Mouse (Mus musculus): ENCODE results near the gene Glyctk. TPM values are rescaled to one million over a fixed set of nuclear protein-coding genes. Genes with fewer than 3 reads are reported as not detected.

Glyctk gene
- polyA plus RNA-seq, 1 experiment from 2014 or later, result 3.1 TPM

DNA sequence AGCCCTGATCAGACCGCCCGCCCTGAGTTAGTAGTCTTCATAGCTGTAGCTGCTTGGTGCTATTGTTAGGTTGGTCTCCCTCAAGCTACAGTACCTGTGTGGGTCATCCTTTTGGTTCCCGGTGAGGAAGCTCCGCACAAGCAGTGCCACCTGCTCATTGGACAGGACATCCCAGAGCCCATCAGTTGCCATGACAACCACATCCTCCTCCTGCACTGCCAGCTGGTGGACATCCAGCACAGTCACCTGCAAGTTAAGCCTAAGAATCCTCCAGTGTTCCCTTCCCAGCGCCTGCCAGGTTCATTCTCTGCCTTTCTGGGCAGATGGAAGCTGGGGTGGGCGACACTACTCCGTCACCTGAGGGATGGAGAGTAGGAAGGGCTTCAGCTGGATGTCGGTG lies 37.8 kb upstream of the Glyctk start:
- ATAC-seq (ENCODE audit: insufficient read depth, low FRiP score, low read depth), result no peak
- H3K9ac ChIP-seq, result no peak overlapping the region
- H3K4me3 ChIP-seq (replicated peaks), result no peak overlapping the region
- no peaks in the 10 kb centered on the region for H3K27me3 ChIP-seq (replicated peaks)
- peaks cover 24% of the 10 kb centered on the region for H3K36me3 ChIP-seq
- peaks cover 19% of the 10 kb centered on the region for H3K4me1 ChIP-seq
- no peaks in the 10 kb centered on the region for H3K9me3 ChIP-seq
- 81% methylated on average over 8 of the region's 8 CpGs for WGBS
- no peak overlapping the region for H3K4me2 ChIP-seq
- no peak overlapping the region for H3K27ac ChIP-seq

DNA sequence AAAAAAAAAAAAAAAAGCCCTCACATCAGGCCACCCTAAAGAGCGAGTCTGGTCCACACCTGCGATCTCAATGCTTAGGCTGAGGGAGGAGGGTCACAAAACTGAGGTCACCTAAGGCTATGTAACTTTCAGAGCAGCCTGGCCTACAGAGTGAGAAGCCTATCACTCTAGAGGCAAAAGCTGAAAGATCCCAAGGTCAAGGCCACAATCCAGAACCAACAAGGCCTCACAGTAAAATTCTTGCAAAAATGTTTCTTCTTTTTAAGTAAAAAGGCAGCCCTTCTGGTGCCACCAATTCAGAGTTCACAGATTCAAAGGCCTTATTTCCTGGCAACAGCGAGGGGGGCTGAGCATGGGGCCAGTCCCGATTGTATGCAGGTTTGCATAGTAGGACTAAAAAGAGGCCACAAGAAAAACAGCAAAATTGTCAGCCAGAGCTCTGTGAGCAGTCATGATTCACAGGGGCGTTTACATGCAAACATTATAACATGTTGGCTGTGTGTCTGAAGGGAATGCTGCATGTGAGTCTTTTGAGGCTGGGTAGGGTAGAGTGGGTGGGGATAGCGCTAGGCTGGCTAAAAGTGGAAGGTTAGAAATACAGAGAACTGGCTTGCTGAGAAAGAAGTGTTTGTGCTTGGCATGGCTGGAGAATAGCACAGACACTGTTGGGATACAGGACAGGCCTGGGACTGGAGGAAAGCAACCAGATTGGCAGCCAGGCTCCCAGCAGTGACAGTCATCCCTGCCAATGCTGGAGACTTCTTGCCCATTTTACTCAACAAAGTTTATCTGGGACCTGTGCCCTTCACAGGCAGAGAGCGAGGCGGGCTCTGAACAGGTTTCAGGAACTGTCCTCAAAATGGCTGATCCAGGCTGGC lies 36.2 kb upstream of the Glyctk start:
- H3K4me2 ChIP-seq, result no peak overlapping the region
- H3K4me3 ChIP-seq (replicated peaks), result no peak overlapping the region
- 86% methylated on average over 8 of the region's 8 CpGs for WGBS
- H3K9me3 ChIP-seq, result no peaks in the 10 kb centered on the region
- H3K27me3 ChIP-seq (replicated peaks), result no peaks in the 10 kb centered on the region
- H3K27ac ChIP-seq, result no peak overlapping the region
- H3K9ac ChIP-seq, result no peak overlapping the region
- peaks cover 35% of the 10 kb centered on the region for H3K36me3 ChIP-seq
- H3K4me1 ChIP-seq, result peaks cover 12% of the 10 kb centered on the region; the same call in 1 of the 2 replicates
- no peak for ATAC-seq (ENCODE audit: insufficient read depth, low FRiP score, low read depth)

DNA sequence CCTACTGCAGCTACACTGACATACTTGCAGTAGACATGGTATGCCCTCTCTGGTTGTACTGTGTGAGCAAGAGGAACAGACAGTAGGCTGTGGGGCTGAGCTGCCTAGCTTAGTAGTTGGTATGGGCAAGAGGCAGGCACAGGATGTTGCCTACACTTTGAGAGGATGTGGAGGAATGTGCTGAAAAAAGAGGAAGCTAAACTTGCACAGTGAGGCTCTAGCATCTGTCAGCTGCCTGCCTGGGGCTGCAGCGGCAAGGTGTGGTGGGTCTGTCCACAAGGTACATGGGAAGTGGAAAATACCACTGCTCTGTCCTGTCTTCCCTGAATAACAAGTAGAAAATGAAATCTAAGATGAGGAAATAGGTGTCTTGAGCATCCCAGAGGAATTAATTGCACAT lies 35.1 kb upstream of the Glyctk start:
- H3K4me1 ChIP-seq, result peaks cover 5% of the 10 kb centered on the region; the same call in 1 of the 2 replicates
- peaks cover 46% of the 10 kb centered on the region for H3K36me3 ChIP-seq
- no peak overlapping the region for H3K4me2 ChIP-seq
- no peak for ATAC-seq (ENCODE audit: insufficient read depth, low FRiP score, low read depth)
- no peak overlapping the region for H3K9ac ChIP-seq
- no peak overlapping the region for H3K27ac ChIP-seq
- WGBS, result 91% methylated on average over 1 of the region's 1 CpGs
- no peak overlapping the region for H3K4me3 ChIP-seq (replicated peaks)
- H3K9me3 ChIP-seq, result no peaks in the 10 kb centered on the region
- no peaks in the 10 kb centered on the region for H3K27me3 ChIP-seq (replicated peaks)

DNA sequence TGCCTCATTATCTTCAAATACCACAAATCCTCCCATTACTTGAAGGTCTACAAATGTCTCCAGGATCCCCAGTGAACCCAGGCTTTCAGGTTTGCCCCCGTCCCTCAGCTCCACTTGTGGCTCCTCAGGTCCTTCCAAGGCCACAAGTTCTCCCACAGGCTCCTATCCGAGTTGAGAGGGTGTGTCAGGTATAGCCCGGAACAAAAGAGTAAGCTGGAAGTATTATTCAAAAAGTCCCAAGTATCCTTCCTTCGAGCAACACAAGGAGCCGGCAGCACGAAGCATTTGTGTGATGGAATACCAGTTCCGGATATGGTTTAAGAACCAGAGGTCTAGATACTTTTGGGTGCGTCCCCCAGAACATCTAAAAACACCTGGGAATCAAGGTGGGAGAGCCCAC lies 34.1 kb upstream of the Glyctk start:
- Histone ChIP-seq H3K4me1 (no peaks in the 10 kb centered on the region), H3K27me3 (replicated peaks) (no peaks in the 10 kb centered on the region), H3K4me3 (replicated peaks) (no peak overlapping the region), H3K36me3 (peaks cover 53% of the 10 kb centered on the region), H3K4me2 (no peak overlapping the region), H3K27ac (no peak overlapping the region), H3K9me3 (no peaks in the 10 kb centered on the region), H3K9ac (no peak overlapping the region)
- 90% methylated on average over 8 of the region's 8 CpGs for WGBS
- no peak for ATAC-seq (ENCODE audit: insufficient read depth, low FRiP score, low read depth)

DNA sequence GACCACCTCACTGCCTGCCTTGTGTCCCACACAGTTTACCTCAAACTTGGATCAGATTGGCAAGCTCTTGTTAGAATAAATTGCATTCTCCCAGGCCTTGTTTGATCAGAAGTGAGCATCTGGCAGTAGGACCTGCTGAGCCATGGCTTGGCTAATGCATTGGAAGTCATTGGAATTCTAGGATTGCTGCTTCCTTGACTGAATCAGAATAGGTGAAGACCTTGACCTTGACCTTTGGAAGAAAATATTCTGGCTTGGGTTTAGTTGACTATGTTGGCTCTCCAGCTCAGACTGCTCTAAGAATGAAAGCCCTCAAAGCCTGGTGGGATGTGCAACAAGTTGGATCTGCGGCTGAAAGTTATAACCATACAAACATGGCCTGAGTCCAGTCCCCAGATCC lies 33.4 kb upstream of the Glyctk start:
- H3K36me3 ChIP-seq, result peaks cover 60% of the 10 kb centered on the region
- H3K27ac ChIP-seq, result no peak overlapping the region
- H3K4me1 ChIP-seq, result no peaks in the 10 kb centered on the region
- no peak overlapping the region for H3K9ac ChIP-seq
- 96% methylated on average over 1 of the region's 1 CpGs for WGBS
- ATAC-seq (ENCODE audit: insufficient read depth, low FRiP score, low read depth), result no peak
- H3K27me3 ChIP-seq (replicated peaks), result no peaks in the 10 kb centered on the region
- H3K9me3 ChIP-seq, result no peaks in the 10 kb centered on the region
- no peak overlapping the region for H3K4me2 ChIP-seq
- no peak overlapping the region for H3K4me3 ChIP-seq (replicated peaks)

DNA sequence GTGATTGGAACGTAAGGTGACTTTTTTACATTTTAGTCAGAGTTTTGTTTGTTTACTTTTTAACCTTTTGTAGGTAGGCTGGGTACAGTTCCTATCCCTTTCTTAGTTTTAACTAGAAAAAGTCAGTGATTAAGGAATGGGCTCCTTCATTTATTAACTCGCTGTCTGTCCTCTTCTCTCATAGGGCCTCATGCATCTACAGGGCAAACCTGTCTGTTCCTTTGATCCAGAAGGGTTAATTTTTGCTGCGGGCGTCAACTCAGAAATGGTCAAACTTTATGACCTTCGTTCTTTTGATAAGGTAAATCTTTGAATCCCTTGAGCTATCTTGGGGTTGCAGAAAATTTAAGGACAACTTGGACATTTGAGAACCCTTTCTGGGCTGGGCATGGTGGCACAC lies 26.1 kb upstream of the Glyctk start:
- WGBS, result 79% methylated on average over 5 of the region's 5 CpGs
- H3K9me3 ChIP-seq, result no peaks in the 10 kb centered on the region
- peaks cover 65% of the 10 kb centered on the region for H3K36me3 ChIP-seq
- H3K4me2 ChIP-seq, result no peak overlapping the region
- no peak overlapping the region for H3K4me3 ChIP-seq (replicated peaks)
- no peak overlapping the region for H3K27ac ChIP-seq
- ATAC-seq (ENCODE audit: insufficient read depth, low FRiP score, low read depth), result no peak
- no peaks in the 10 kb centered on the region for H3K27me3 ChIP-seq (replicated peaks)
- no peaks in the 10 kb centered on the region for H3K4me1 ChIP-seq
- H3K9ac ChIP-seq, result no peak overlapping the region

DNA sequence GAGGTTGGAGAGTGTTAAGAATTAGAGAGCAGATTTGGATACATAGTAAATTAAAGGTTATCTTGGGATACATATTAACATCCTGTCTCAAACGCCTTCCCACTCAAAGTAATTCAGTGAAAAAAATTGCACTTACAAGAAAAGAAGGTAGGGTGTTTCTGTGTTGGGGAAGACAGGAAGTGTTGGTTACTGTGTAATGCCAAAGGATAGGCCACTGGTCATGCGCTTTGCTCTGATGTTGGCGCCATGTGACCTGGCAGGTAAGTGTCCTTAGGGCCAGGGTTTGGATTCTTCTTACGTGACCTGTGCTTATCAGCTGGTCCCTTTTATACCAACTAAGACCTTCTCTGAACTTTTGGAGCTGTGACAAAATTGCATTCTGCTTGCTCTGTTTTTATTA lies 24.2 kb upstream of the Glyctk start:
- H3K9ac ChIP-seq, result no peak overlapping the region
- H3K27ac ChIP-seq, result no peak overlapping the region
- no peaks in the 10 kb centered on the region for H3K27me3 ChIP-seq (replicated peaks)
- no peak overlapping the region for H3K4me2 ChIP-seq
- WGBS, result 87% methylated on average over 4 of the region's 4 CpGs
- H3K4me1 ChIP-seq, result no peaks in the 10 kb centered on the region
- H3K9me3 ChIP-seq, result no peaks in the 10 kb centered on the region
- no peak for ATAC-seq (ENCODE audit: insufficient read depth, low FRiP score, low read depth)
- H3K36me3 ChIP-seq, result peaks cover 57% of the 10 kb centered on the region
- no peak overlapping the region for H3K4me3 ChIP-seq (replicated peaks)

DNA sequence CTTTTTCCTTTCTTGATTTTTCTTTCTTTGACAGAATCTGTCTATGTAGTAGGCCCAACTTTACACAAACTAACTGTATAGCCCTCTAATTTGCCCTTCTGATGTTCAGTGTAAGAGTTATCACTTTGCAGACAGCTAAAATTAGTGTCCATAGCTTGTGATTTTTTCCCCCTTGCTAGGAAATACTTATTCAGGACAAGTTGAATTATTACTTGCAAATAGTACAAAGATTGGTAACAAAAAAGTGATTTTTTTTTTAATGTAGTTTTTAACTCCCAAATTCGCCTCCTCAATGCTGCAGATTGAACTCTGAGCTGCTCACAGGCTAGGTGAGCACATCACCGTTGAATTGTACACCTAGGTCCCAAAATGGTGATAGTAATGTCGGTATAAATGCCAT lies 22.0 kb upstream of the Glyctk start:
- no peak overlapping the region for H3K9ac ChIP-seq
- no peaks in the 10 kb centered on the region for H3K4me1 ChIP-seq
- H3K4me3 ChIP-seq (replicated peaks), result no peak overlapping the region
- H3K27ac ChIP-seq, result no peak overlapping the region
- H3K27me3 ChIP-seq (replicated peaks), result no peaks in the 10 kb centered on the region
- H3K9me3 ChIP-seq, result no peaks in the 10 kb centered on the region
- H3K4me2 ChIP-seq, result no peak overlapping the region
- 92% methylated on average over 3 of the region's 3 CpGs for WGBS
- H3K36me3 ChIP-seq, result peaks cover 45% of the 10 kb centered on the region
- ATAC-seq (ENCODE audit: insufficient read depth, low FRiP score, low read depth), result no peak

DNA sequence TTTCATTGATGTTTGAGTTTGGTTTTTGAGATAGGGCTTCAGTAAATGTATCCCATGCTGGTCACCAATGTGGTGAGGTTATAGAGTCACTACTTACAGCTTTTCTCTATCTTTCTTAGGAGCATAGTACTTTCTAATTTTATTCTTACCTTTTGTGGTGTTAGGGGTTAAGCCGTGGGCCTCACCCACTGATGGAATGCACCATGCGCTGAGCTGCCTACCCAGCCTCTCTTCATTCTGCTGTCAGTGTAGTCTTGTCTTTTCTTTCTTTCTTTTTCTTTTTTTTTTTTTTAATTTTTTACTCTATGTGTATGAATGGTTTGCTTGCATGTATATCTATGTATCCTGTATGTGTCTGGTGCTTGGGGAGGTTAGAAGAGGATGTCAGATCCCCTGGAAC lies 21.5 kb upstream of the Glyctk start:
- WGBS, result 89% methylated on average over 2 of the region's 2 CpGs
- H3K4me3 ChIP-seq (replicated peaks), result no peak overlapping the region
- no peak for ATAC-seq (ENCODE audit: insufficient read depth, low FRiP score, low read depth)
- no peaks in the 10 kb centered on the region for H3K4me1 ChIP-seq
- no peak overlapping the region for H3K4me2 ChIP-seq
- peaks cover 40% of the 10 kb centered on the region for H3K36me3 ChIP-seq
- H3K27me3 ChIP-seq (replicated peaks), result no peaks in the 10 kb centered on the region
- no peak overlapping the region for H3K9ac ChIP-seq
- no peak overlapping the region for H3K27ac ChIP-seq
- no peaks in the 10 kb centered on the region for H3K9me3 ChIP-seq

DNA sequence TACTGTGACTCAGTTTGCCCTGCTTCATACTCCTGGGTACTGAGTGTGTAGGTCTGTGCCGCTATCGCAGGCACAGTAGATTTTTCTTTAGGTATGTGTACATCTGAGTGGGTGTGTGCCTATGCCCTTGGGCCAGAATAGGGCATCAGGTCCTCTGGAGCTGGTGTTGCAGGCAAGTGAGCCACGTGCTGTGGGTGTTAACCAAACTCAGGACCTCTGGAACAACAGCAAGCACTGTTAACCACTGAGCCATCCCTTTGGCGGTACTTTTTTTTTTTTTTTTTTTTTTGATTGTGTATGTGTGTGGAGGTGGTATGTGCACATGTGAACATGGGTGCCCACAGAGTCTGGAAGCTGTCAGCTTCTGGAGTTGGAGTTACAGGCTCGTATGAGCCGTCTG lies 19.9 kb upstream of the Glyctk start:
- Histone ChIP-seq H3K27me3 (replicated peaks) (no peaks in the 10 kb centered on the region), H3K9me3 (no peaks in the 10 kb centered on the region), H3K4me3 (replicated peaks) (no peak overlapping the region), H3K9ac (no peak overlapping the region), H3K36me3 (peaks cover 27% of the 10 kb centered on the region), H3K27ac (no peak overlapping the region), H3K4me1 (peaks cover 13% of the 10 kb centered on the region), H3K4me2 (no peak overlapping the region)
- no peak for ATAC-seq (ENCODE audit: insufficient read depth, low FRiP score, low read depth)
- 92% methylated on average over 6 of the region's 6 CpGs for WGBS

DNA sequence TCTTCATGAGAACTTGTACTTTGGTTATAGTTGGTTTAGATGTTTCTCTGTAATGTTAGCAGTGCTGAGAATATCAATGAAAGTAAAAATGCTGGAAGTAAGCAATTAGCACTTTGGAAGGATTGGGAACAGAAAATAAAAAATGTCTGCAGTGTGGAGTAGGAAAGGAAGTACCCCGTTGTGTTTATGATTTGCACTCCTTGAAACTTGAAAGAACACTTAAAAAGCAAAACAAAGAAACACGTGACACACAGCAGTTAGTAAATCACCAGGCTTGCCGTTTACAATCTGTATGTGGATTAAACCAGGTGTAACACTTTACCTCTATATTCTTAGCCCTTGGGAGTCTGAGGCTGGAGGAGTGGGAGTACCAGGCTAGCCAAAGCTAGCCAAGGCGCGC lies 18.8 kb upstream of the Glyctk start:
- WGBS, result 73% methylated on average over 5 of the region's 5 CpGs
- Histone ChIP-seq H3K36me3 (peaks cover 27% of the 10 kb centered on the region), H3K4me1 (peaks cover 13% of the 10 kb centered on the region), H3K27ac (no peak overlapping the region), H3K4me2 (no peak overlapping the region), H3K4me3 (replicated peaks) (no peak overlapping the region), H3K27me3 (replicated peaks) (no peaks in the 10 kb centered on the region), H3K9me3 (no peaks in the 10 kb centered on the region), H3K9ac (no peak overlapping the region)
- ATAC-seq (ENCODE audit: insufficient read depth, low FRiP score, low read depth), result no peak

DNA sequence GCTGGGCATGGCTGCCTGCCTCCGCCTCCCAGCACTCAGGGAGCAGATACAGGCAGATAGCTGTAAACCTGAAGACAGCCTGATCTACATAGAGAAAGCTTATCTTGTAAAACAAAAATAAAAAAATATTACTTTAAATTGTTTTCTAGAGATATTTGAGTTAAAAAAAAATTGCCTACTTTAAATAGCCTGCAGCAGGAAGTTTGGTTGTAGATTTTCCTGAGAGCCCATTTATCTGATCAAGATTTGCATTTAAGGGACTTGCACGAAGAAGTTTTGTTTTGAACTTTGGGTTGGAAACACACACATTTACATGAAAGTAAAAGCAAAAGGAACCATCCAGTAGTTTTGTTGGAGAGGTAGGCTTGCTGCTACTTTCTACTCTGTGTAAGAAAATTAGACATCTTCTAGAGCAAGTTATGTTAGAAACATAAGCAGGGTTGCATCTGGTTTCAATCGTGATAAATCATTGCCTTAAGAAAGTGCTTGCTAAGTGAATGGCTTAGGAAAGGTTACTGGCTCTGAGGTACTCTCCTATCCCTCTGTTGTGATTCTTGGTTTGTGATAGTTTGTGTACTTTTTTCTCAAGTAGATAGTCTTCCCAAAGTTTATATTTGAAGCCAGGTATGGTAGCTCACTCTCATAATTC lies 17.7 kb upstream of the Glyctk start:
- ATAC-seq (ENCODE audit: insufficient read depth, low FRiP score, low read depth), result no peak
- Histone ChIP-seq H3K9ac (no peak overlapping the region), H3K4me2 (no peak overlapping the region), H3K27me3 (replicated peaks) (no peaks in the 10 kb centered on the region), H3K36me3 (peaks cover 20% of the 10 kb centered on the region), H3K4me1 (peaks cover 13% of the 10 kb centered on the region), H3K4me3 (replicated peaks) (no peak overlapping the region), H3K27ac (no peak overlapping the region), H3K9me3 (no peaks in the 10 kb centered on the region)
- 67% methylated on average over 3 of the region's 3 CpGs for WGBS

All from stomach, embryonic 15.5 days (tissue).